Mouse (Mus musculus) forebrain, embryonic 14.5 days (tissue): ENCODE data around the gene Cldn12. TPM values are rescaled to one million over a fixed set of nuclear protein-coding genes. Genes with fewer than 3 reads are reported as not detected.

Source experiments
- ATAC-seq: fragments of 200-750 bp; cut with Nextera tagmentation; 2 replicates; pipeline ENCODE4 v1.8.0; 2017; ENCODE audit warnings: mild to moderate bottlenecking, moderate library complexity
- DNase-seq: peaks from one replicate; pipeline ENCODE4 v3.0.0-alpha.2; 2015; ENCODE audit warnings: low spot score
- H3K27ac ChIP-seq: fragments of 300-500 bp; sonication (generic); 2 replicates; pipeline ENCODE4 v1.5.1; 2014; ENCODE audit warnings: low read depth, mild to moderate bottlenecking, control low read depth, low read length, moderate library complexity
- H3K27me3 ChIP-seq: fragments of 300-500 bp; sonication (generic); replicated peaks from 2 replicates; pipeline ENCODE4 v1.6.1; 2014; ENCODE audit warnings: low read length, control low read depth, mixed read lengths; ENCODE audit not compliant: control insufficient read depth, insufficient read depth
- H3K36me3 ChIP-seq: fragments of 300-500 bp; sonication (generic); 2 replicates; pipeline ENCODE4 v1.6.1; 2014; ENCODE audit warnings: low read length, control low read depth; ENCODE audit not compliant: control insufficient read depth, insufficient read depth
- H3K4me1 ChIP-seq: fragments of 300-500 bp; sonication (generic); 2 replicates; pipeline ENCODE4 v1.6.1; 2014; ENCODE audit warnings: antibody characterized with exemption, low read length, control low read depth; ENCODE audit not compliant: control insufficient read depth, insufficient read depth
- H3K4me2 ChIP-seq: fragments of 300-500 bp; sonication (generic); 2 replicates; pipeline ENCODE4 v1.6.1; 2014; ENCODE audit warnings: mild to moderate bottlenecking, control low read depth, low read length
- H3K4me3 ChIP-seq: fragments of 300-500 bp; sonication (generic); 2 replicates; pipeline ENCODE4 v1.5.1; 2014; ENCODE audit warnings: low read depth, low read length, control low read depth
- H3K9ac ChIP-seq: fragments of 300-500 bp; sonication (generic); 2 replicates; pipeline ENCODE4 v1.6.1; 2014; ENCODE audit warnings: mild to moderate bottlenecking, low read length, control low read depth, moderate library complexity
- H3K9me3 ChIP-seq: fragments of 300-500 bp; sonication (generic); replicated peaks from 2 replicates; pipeline ENCODE4 v1.6.1; 2016; ENCODE audit warnings: low read length, control low read depth, mixed read lengths; ENCODE audit not compliant: control insufficient read depth
- WGBS: fragments of 180-500 bp; shearing (Covaris S2); extraction: QIAGEN DNeasy Blood & Tissue Kit; methylation state at CpG from one replicate; pipeline ENCODE4 v1.1.7; 2014; 5-methylcytosine and 5-hydroxymethylcytosine counted together
- polyA plus RNA-seq: library from polyadenylated mRNA; unstranded; fragments of >200 nt; fragmentation: Nextera tagmentation; extraction: Ambion mirVana; gene quantifications from 2 replicates; pipeline ENCODE4 v1.2.1, GENCODE M21; 2014

Cldn12 gene
- polyA plus RNA-seq, 1 experiment from 2014 or later, result 16.4 TPM

DNA sequence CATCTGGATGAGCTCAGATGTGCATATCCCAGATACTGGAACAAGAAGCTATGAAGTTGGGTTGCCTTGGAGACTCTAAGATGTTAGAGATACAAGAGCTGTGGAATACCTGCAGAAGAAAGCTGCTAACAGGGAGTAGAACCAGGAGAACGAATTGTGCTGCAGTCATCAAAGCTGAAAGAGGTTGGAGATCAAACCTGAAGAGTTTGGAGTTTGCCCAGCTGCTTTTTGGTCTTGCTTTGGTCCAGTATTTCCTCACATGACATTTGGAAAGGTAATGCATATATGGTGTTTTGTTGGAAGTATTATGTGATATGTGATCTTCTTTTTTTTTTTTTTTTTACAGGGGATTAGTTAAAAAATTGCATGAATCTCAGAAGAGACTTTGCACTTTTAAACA lies 21.4 kb upstream of the Cldn12 start:
- Histone ChIP-seq H3K36me3 (peaks cover 22% of the 10 kb centered on the region), H3K4me2 (no peak overlapping the region), H3K4me1 (no peaks in the 10 kb centered on the region), H3K27ac (no peak overlapping the region), H3K9me3 (no peaks in the 10 kb centered on the region), H3K27me3 (no peaks in the 10 kb centered on the region), H3K9ac (no peak overlapping the region), H3K4me3 (no peak overlapping the region)
- 85% methylated on average over 1 of the region's 1 CpGs for WGBS
- ATAC-seq (no peak), DNase-seq (no peak)

DNA sequence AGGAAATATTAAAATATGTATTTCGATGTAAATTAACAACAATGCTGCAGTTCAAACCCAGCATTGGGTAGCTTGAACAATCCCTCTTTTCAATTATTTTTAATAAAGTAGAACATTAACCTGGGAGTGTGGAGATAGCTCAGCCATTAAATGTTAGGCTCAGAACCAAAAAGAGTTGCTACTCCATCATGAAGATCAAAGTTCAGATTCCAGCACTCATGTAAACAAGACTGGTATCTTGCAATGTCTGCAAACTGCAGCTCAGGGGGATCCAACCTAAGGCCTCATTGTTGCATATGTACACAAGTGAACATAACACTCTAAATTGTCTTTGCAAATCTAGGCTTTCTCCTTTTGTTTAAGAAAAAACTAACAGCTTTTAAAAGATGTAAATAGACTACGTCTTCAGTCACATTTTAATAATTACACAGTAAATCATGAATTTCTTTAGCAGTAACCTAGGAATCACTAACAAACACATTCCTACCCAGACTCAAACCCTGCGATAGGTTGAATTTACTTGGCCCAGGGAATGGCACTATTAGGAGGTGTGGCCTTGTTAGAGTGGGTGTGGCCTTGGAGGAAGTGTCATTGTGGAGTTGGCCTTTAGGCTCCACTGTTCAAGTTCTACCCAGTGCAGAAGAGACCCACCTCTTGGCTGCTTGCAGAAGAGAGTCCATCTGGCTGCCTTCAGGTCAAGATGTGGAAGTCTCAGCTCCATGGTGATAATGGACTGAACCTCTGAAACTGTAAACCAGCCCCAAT lies 19.1 kb upstream of the Cldn12 start:
- 92% methylated on average over 3 of the region's 3 CpGs for WGBS
- ATAC-seq, result no peak
- Histone ChIP-seq H3K27me3 (no peaks in the 10 kb centered on the region), H3K9me3 (no peaks in the 10 kb centered on the region), H3K9ac (no peak overlapping the region), H3K4me1 (no peaks in the 10 kb centered on the region), H3K27ac (no peak overlapping the region), H3K4me2 (no peak overlapping the region), H3K36me3 (peaks cover 9% of the 10 kb centered on the region), H3K4me3 (no peak overlapping the region)
- no peak for DNase-seq

DNA sequence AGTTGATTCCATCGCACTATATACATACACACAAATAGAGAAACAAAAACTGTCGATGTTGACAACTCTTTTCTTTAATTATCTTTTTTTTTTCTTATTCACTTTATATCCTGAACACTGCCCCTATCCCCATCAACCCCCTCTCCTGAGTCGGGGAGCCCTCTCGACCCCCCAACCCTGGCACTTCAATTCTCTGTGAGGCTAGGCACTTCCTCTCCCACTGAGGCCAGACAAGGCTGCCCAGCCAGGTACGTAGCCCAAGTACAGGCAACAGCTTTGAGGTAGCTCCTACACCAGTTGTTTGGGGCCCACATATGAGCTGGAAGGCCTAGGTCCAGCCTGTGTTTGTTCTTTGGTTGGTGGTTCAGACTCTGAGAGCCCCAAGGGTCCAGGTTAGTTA lies 653 bp upstream of the Cldn12 start:
- Histone ChIP-seq H3K4me2 (peak overlapping the region; percentile 73), H3K27me3 (no peaks in the 10 kb centered on the region), H3K4me3 (0 out of 2 replicates have a peak overlapping the region, but pooled peaks have one; percentile 73), H3K27ac (no peak overlapping the region), H3K36me3 (no peaks in the 10 kb centered on the region), H3K9me3 (no peaks in the 10 kb centered on the region), H3K4me1 (peaks cover 7% of the 10 kb centered on the region), H3K9ac (no peak overlapping the region)
- 80% methylated on average over 5 of the region's 5 CpGs for WGBS
- ATAC-seq, result no peak
- DNase-seq, result no peak

DNA sequence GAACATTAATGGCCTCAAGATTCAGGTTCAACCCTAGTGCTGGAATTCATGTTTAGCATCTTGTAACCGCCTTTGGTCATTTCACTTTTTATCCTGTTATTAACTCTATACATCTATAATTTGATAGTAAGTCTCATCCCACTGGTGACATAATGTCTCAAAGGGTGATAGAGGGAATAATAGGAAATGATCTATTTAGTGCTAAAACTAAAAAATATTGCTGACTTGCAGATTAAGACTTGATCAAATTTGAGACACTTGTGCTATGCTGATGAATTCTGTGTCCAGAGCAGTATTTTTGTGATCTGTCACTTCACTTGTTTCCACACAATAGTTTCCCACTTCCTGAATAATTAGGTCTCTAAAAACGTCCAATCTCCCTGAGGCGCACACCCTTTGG lies 3.4 kb downstream of the Cldn12 start:
- no peak for ATAC-seq
- Histone ChIP-seq H3K27ac (no peak overlapping the region), H3K4me1 (peaks cover 30% of the 10 kb centered on the region), H3K4me3 (no peak overlapping the region), H3K4me2 (no peak overlapping the region), H3K36me3 (0 out of 2 replicates have a peak, but pooled peaks cover 2% of the 10 kb centered on the region), H3K9me3 (no peaks in the 10 kb centered on the region), H3K9ac (no peak overlapping the region), H3K27me3 (no peaks in the 10 kb centered on the region)
- no peak for DNase-seq
- WGBS, result 64% methylated on average over 3 of the region's 3 CpGs

DNA sequence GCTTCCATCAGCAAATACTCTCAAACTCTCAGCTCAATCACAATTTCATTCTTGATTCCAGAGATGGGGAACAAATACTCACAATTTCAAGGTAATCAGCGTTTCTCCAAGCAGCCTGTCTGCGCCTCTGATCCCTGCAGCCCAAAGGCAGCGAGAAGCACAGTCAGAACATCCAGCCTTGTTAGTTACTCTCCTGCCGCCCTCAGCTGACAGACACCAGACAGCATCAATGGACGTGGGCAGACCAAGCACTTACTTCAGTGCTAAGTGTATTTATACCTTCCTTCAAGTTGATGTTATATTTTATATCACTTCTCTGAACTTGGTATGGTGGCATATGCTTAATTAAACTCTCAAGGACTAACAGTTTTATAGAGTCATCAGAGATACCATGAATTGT lies 3.8 kb downstream of the Cldn12 start:
- peak overlapping the region; percentile 5; the same call in 1 of the 2 replicates for H3K4me2 ChIP-seq
- 33% methylated on average over 5 of the region's 5 CpGs for WGBS
- peak overlapping the region; percentile 41; the same call in 1 of the 2 replicates for H3K27ac ChIP-seq
- no peaks in the 10 kb centered on the region for H3K27me3 ChIP-seq
- no peak overlapping the region for H3K4me3 ChIP-seq
- no peak for ATAC-seq
- H3K4me1 ChIP-seq, result peaks cover 30% of the 10 kb centered on the region
- no peak overlapping the region for H3K9ac ChIP-seq
- H3K36me3 ChIP-seq, result 0 out of 2 replicates have a peak, but pooled peaks cover 3% of the 10 kb centered on the region
- DNase-seq, result no peak
- no peaks in the 10 kb centered on the region for H3K9me3 ChIP-seq

DNA sequence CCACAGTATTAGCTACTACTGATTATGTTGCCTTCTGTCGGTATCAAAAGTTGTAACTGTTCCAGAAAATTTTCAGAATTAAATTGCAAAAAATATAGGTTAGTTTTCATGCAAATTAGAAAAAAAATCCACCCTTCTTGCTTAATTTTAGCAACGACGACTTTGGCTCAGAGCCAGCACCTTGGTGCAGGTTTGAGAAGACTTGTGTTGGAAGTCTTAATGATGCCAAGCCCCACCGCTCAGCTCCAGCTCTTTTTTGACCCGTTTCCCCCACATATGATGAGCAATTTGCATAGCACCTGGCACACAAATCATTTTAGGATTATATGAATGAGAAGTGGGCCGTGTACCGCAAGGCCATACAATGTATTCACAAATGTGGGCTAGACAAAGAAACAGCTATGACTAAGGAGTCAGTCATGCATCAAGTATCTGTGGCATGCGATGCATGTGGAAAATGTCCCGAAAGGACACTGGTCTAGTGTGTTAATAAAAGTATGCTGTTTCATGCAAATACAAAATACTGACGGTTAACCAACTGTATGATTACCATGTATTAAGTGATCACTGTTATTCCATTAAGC lies 4.4 kb downstream of the Cldn12 start:
- 15% methylated on average over 10 of the region's 10 CpGs for WGBS
- Histone ChIP-seq H3K9ac (no peak overlapping the region), H3K4me1 (peaks cover 30% of the 10 kb centered on the region), H3K4me3 (no peak overlapping the region), H3K4me2 (peak overlapping the region; percentile 6), H3K9me3 (no peaks in the 10 kb centered on the region), H3K36me3 (0 out of 2 replicates have a peak, but pooled peaks cover 3% of the 10 kb centered on the region), H3K27ac (peak overlapping the region; percentile 41; the same call in 1 of the 2 replicates), H3K27me3 (no peaks in the 10 kb centered on the region)
- ATAC-seq (no peak), DNase-seq (peak; percentile 66)

DNA sequence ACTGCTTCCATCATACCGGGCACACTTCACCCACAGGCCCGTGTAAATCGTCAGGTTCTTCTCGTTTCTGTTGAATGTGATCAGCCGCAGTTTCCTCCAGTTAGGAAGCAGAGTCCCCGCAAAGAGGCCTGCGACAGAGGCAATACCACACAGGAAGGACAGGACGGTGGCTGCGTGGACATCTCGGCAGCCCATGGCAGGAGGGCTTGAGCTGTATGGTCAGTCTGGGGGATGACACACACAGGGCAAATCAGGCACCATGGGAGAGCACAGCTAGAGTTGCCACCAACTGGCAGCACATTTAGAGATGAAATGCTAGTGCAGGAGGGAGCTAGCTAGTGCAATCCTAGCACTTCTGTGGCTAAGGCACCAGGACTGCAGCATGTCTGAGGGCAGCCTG lies 6.5 kb downstream of the Cldn12 start:
- Histone ChIP-seq H3K9me3 (no peaks in the 10 kb centered on the region), H3K4me3 (no peak overlapping the region), H3K27me3 (no peaks in the 10 kb centered on the region), H3K4me2 (peak overlapping the region; percentile 12), H3K36me3 (0 out of 2 replicates have a peak, but pooled peaks cover 3% of the 10 kb centered on the region), H3K27ac (no peak overlapping the region), H3K4me1 (peaks cover 26% of the 10 kb centered on the region), H3K9ac (peak overlapping the region; percentile 0; the same call in 1 of the 2 replicates)
- 66% methylated on average over 10 of the region's 10 CpGs for WGBS
- ATAC-seq (no peak; the same call in 1 of the 2 replicates), DNase-seq (no peak)

DNA sequence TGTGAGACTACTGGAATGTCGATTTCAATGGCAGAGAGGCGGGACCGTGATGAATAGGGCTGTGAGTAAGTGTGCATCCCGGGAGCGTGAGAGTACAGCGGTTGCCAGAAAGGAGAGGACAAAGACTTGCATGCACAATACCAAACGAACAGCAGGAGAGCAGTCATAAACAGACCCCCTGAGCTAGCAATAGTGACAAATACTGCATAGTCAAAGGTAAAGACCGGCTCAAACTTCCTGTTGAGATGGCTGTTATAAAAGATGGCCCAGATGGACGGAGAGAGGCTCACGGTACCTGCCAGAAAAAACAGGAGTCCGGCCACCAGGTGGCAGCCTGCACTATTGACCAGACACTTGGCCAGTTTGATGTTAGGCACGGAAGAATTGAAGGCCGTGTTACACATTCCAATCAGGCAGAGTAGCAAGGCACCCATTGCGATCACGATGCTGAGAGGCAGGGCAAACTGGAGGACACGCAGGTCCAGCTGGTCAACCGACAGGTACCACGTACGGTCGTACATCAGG lies 7.0 kb downstream of the Cldn12 start:
- H3K4me1 ChIP-seq, result peaks cover 26% of the 10 kb centered on the region
- no peak overlapping the region; the same call in 1 of the 2 replicates for H3K27ac ChIP-seq
- 0 out of 2 replicates have a peak, but pooled peaks cover 3% of the 10 kb centered on the region for H3K36me3 ChIP-seq
- no peak overlapping the region for H3K4me3 ChIP-seq
- ATAC-seq (peak; percentile 73), DNase-seq (peak; percentile 75)
- H3K27me3 ChIP-seq, result no peaks in the 10 kb centered on the region
- H3K9me3 ChIP-seq, result no peaks in the 10 kb centered on the region
- peak overlapping the region; percentile 0; the same call in 1 of the 2 replicates for H3K9ac ChIP-seq
- peak overlapping the region; percentile 12 for H3K4me2 ChIP-seq
- WGBS, result 19% methylated on average over 20 of the region's 20 CpGs
